Mouse (Mus musculus): ENCODE data around the gene Serpina11. TPM values are rescaled to one million over a fixed set of nuclear protein-coding genes. Genes with fewer than 3 reads are reported as not detected.

Serpina11 gene
- not detected in 2 replicates for polyA plus RNA-seq (2012; ENCODE audit: insufficient read depth, low replicate concordance)

GRCm38 (mm10) chr12:103989857-103990256 lies at the start of gene Serpina11:
TSS of gene Serpina11 (minus strand) at chr12:103989957.
- Histone ChIP-seq H3K36me3 (replicated peaks; ENCODE audit: low read length) (no peaks in the 10 kb centered on the region), H3K27me3 (replicated peaks) (peaks cover 22% of the 10 kb centered on the region), H3K4me3 (replicated peaks) (no peak within 1 kb of the TSS), H3K9me3 (peaks cover 10% of the 10 kb centered on the region; the same call in 1 of the 2 replicates), H3K4me1 (peaks cover 17% of the 10 kb centered on the region)
- TF ChIP-seq FLI1 (IDR thresholded peaks at IDR 0.05; ENCODE audit: low read length), result no peak
- no peak for TF ChIP-seq GATA1 (IDR thresholded peaks at IDR 0.05; ENCODE audit: borderline replicate concordance, low read length)

GRCm38 (mm10) chr12:104038181-104038580 lies 48.4 kb upstream of the Serpina11 start:
- no peak for TF ChIP-seq GATA1 (IDR thresholded peaks at IDR 0.05; ENCODE audit: borderline replicate concordance, low read length)
- TF ChIP-seq FLI1 (IDR thresholded peaks at IDR 0.05; ENCODE audit: low read length), result no peak
- H3K36me3 ChIP-seq (replicated peaks; ENCODE audit: low read length), result no peaks in the 10 kb centered on the region
- peaks cover 8% of the 10 kb centered on the region; the same call in 1 of the 2 replicates for H3K9me3 ChIP-seq
- no peak overlapping the region for H3K4me3 ChIP-seq (replicated peaks)
- no peaks in the 10 kb centered on the region for H3K4me1 ChIP-seq
- peaks cover 6% of the 10 kb centered on the region for H3K27me3 ChIP-seq (replicated peaks)

GRCm38 (mm10) chr12:104033752-104034151 lies 44.0 kb upstream of the Serpina11 start:
- TF ChIP-seq GATA1 (IDR thresholded peaks at IDR 0.05; ENCODE audit: borderline replicate concordance, low read length) (no peak), FLI1 (IDR thresholded peaks at IDR 0.05; ENCODE audit: low read length) (no peak)
- no peaks in the 10 kb centered on the region for H3K4me1 ChIP-seq
- peaks cover 11% of the 10 kb centered on the region for H3K27me3 ChIP-seq (replicated peaks)
- H3K4me3 ChIP-seq (replicated peaks), result no peak overlapping the region
- peaks cover 7% of the 10 kb centered on the region; the same call in 1 of the 2 replicates for H3K9me3 ChIP-seq
- no peaks in the 10 kb centered on the region for H3K36me3 ChIP-seq (replicated peaks; ENCODE audit: low read length)

GRCm38 (mm10) chr12:104029986-104030385 lies 40.2 kb upstream of the Serpina11 start:
- Histone ChIP-seq H3K36me3 (replicated peaks; ENCODE audit: low read length) (no peaks in the 10 kb centered on the region), H3K27me3 (replicated peaks) (peaks cover 8% of the 10 kb centered on the region), H3K4me1 (no peaks in the 10 kb centered on the region), H3K4me3 (replicated peaks) (no peak overlapping the region), H3K9me3 (peaks cover 3% of the 10 kb centered on the region; the same call in 1 of the 2 replicates)
- no peak for TF ChIP-seq FLI1 (IDR thresholded peaks at IDR 0.05; ENCODE audit: low read length)
- TF ChIP-seq GATA1 (IDR thresholded peaks at IDR 0.05; ENCODE audit: borderline replicate concordance, low read length), result no peak

GRCm38 (mm10) chr12:104015280-104015679 lies 25.5 kb upstream of the Serpina11 start:
- Histone ChIP-seq H3K36me3 (replicated peaks; ENCODE audit: low read length) (no peaks in the 10 kb centered on the region), H3K27me3 (replicated peaks) (peaks cover 4% of the 10 kb centered on the region), H3K4me3 (replicated peaks) (no peak overlapping the region), H3K9me3 (peaks cover 17% of the 10 kb centered on the region), H3K4me1 (no peaks in the 10 kb centered on the region)
- TF ChIP-seq FLI1 (IDR thresholded peaks at IDR 0.05; ENCODE audit: low read length), result no peak
- no peak for TF ChIP-seq GATA1 (IDR thresholded peaks at IDR 0.05; ENCODE audit: borderline replicate concordance, low read length)

GRCm38 (mm10) chr12:104013620-104014019 lies 23.9 kb upstream of the Serpina11 start, which contains the start of gene Serpina9:
TSS of gene Serpina9 (minus strand) at chr12:104013755.
- Histone ChIP-seq H3K9me3 (peaks cover 17% of the 10 kb centered on the region), H3K27me3 (replicated peaks) (peaks cover 7% of the 10 kb centered on the region), H3K4me3 (replicated peaks) (no peak within 1 kb of the TSS), H3K36me3 (replicated peaks; ENCODE audit: low read length) (no peaks in the 10 kb centered on the region), H3K4me1 (no peaks in the 10 kb centered on the region)
- TF ChIP-seq GATA1 (IDR thresholded peaks at IDR 0.05; ENCODE audit: borderline replicate concordance, low read length), result no peak
- TF ChIP-seq FLI1 (IDR thresholded peaks at IDR 0.05; ENCODE audit: low read length), result no peak

GRCm38 (mm10) chr12:104004689-104005088 lies 14.9 kb upstream of the Serpina11 start:
- Histone ChIP-seq H3K9me3 (peaks cover 29% of the 10 kb centered on the region), H3K4me1 (peaks cover 7% of the 10 kb centered on the region; the same call in 1 of the 2 replicates), H3K36me3 (replicated peaks; ENCODE audit: low read length) (no peaks in the 10 kb centered on the region), H3K4me3 (replicated peaks) (no peak overlapping the region), H3K27me3 (replicated peaks) (peaks cover 3% of the 10 kb centered on the region)
- TF ChIP-seq FLI1 (IDR thresholded peaks at IDR 0.05; ENCODE audit: low read length) (no peak), GATA1 (IDR thresholded peaks at IDR 0.05; ENCODE audit: borderline replicate concordance, low read length) (no peak)

- no peaks in the 10 kb centered on the region for H3K36me3 ChIP-seq (replicated peaks; ENCODE audit: low read length)
- peaks cover 26% of the 10 kb centered on the region for H3K9me3 ChIP-seq
- H3K4me3 ChIP-seq (replicated peaks), result no peak overlapping the region
- peaks cover 7% of the 10 kb centered on the region; the same call in 1 of the 2 replicates for H3K4me1 ChIP-seq
- H3K27me3 ChIP-seq (replicated peaks), result no peaks in the 10 kb centered on the region
- TF ChIP-seq GATA1 (IDR thresholded peaks at IDR 0.05; ENCODE audit: borderline replicate concordance, low read length) (no peak), FLI1 (IDR thresholded peaks at IDR 0.05; ENCODE audit: low read length) (no peak)
Observed at GRCm38 (mm10) chr12:104003238-104003612, 13.5 kb upstream of the Serpina11 start.

- Histone ChIP-seq H3K4me3 (replicated peaks) (no peak overlapping the region), H3K36me3 (replicated peaks; ENCODE audit: low read length) (no peaks in the 10 kb centered on the region), H3K27me3 (replicated peaks) (no peaks in the 10 kb centered on the region), H3K9me3 (peaks cover 25% of the 10 kb centered on the region), H3K4me1 (peaks cover 7% of the 10 kb centered on the region; the same call in 1 of the 2 replicates)
- TF ChIP-seq FLI1 (IDR thresholded peaks at IDR 0.05; ENCODE audit: low read length) (no peak), GATA1 (IDR thresholded peaks at IDR 0.05; ENCODE audit: borderline replicate concordance, low read length) (no peak)
Observed at GRCm38 (mm10) chr12:104002569-104003237, 12.9 kb upstream of the Serpina11 start.

GRCm38 (mm10) chr12:104000594-104000993 lies 10.8 kb upstream of the Serpina11 start:
- Histone ChIP-seq H3K4me3 (replicated peaks) (no peak overlapping the region), H3K9me3 (peaks cover 25% of the 10 kb centered on the region), H3K4me1 (peaks cover 7% of the 10 kb centered on the region; the same call in 1 of the 2 replicates), H3K36me3 (replicated peaks; ENCODE audit: low read length) (no peaks in the 10 kb centered on the region), H3K27me3 (replicated peaks) (peaks cover 6% of the 10 kb centered on the region)
- TF ChIP-seq GATA1 (IDR thresholded peaks at IDR 0.05; ENCODE audit: borderline replicate concordance, low read length), result no peak
- TF ChIP-seq FLI1 (IDR thresholded peaks at IDR 0.05; ENCODE audit: low read length), result no peak

All from megakaryocyte, embryonic 14.5 days (primary cell).